Mouse (Mus musculus) spleen, postnatal 36 days (tissue): ENCODE data around the gene Cbx7.

Experiments
- DNase-seq, 2 experiments: peaks; one replicate each; pipeline ENCODE4 v3.0.0; 2022; ENCODE audit warnings: low spot score in 2 of 2, mixed read lengths in 1 of 2

Cbx7 gene

GRCm38 (mm10) chr15:80001601-80002000 lies 30.7 kb upstream of the Cbx7 start:
- no peak for DNase-seq

GRCm38 (mm10) chr15:80000694-80001093 lies 29.8 kb upstream of the Cbx7 start:
- DNase-seq, result no peak

- no peak for DNase-seq
These were observed 27.1 kb upstream of the Cbx7 start for GRCm38 (mm10) chr15:79997988-79998387.

- DNase-seq, result no peak
These were observed 25.9 kb upstream of the Cbx7 start for GRCm38 (mm10) chr15:79996781-79997180.

GRCm38 (mm10) chr15:79995552-79995951 lies 24.6 kb upstream of the Cbx7 start:
- no peak for DNase-seq

GRCm38 (mm10) chr15:79994566-79994965 lies 23.6 kb upstream of the Cbx7 start:
- no peak for DNase-seq

GRCm38 (mm10) chr15:79986182-79986581 lies 15.3 kb upstream of the Cbx7 start:
- no peak for DNase-seq

GRCm38 (mm10) chr15:79985471-79985870 lies 14.6 kb upstream of the Cbx7 start:
- no peak for DNase-seq

GRCm38 (mm10) chr15:79984152-79984551 lies 13.2 kb upstream of the Cbx7 start:
- no peak for DNase-seq

- no peak for DNase-seq
These were observed 9.8 kb upstream of the Cbx7 start for GRCm38 (mm10) chr15:79980716-79981115.

- no peak for DNase-seq
These were observed 1.3 kb upstream of the Cbx7 start for GRCm38 (mm10) chr15:79972186-79972585.

GRCm38 (mm10) chr15:79970491-79970890 lies 428 bp downstream of the Cbx7 start:
- DNase-seq, result no peak

GRCm38 (mm10) chr15:79967346-79967745 lies 3.6 kb downstream of the Cbx7 start:
- DNase-seq, result no peak

- no peak for DNase-seq
These were observed 6.5 kb downstream of the Cbx7 start for GRCm38 (mm10) chr15:79964376-79964775.

GRCm38 (mm10) chr15:79962661-79963060 lies 8.3 kb downstream of the Cbx7 start:
- DNase-seq, result no peak

GRCm38 (mm10) chr15:79961366-79961921 lies 9.5 kb downstream of the Cbx7 start:
- no peak for DNase-seq

GRCm38 (mm10) chr15:79958418-79958817 lies 12.5 kb downstream of the Cbx7 start:
- DNase-seq, result no peak

GRCm38 (mm10) chr15:79956559-79956958 lies 14.4 kb downstream of the Cbx7 start:
- peak; percentile 58 to 59 for DNase-seq

- DNase-seq, result no peak
These were observed 17.4 kb downstream of the Cbx7 start for GRCm38 (mm10) chr15:79953470-79953869.

GRCm38 (mm10) chr15:79952504-79953231 lies 18.3 kb downstream of the Cbx7 start:
- no peak for DNase-seq

GRCm38 (mm10) chr15:79951730-79952503 lies 19.0 kb downstream of the Cbx7 start:
- DNase-seq, result no peak

GRCm38 (mm10) chr15:79951226-79951625 lies 19.7 kb downstream of the Cbx7 start:
- no peak for DNase-seq
